ENCODE assay signal across 14 mouse cellular contexts in the genomic region with DNA sequence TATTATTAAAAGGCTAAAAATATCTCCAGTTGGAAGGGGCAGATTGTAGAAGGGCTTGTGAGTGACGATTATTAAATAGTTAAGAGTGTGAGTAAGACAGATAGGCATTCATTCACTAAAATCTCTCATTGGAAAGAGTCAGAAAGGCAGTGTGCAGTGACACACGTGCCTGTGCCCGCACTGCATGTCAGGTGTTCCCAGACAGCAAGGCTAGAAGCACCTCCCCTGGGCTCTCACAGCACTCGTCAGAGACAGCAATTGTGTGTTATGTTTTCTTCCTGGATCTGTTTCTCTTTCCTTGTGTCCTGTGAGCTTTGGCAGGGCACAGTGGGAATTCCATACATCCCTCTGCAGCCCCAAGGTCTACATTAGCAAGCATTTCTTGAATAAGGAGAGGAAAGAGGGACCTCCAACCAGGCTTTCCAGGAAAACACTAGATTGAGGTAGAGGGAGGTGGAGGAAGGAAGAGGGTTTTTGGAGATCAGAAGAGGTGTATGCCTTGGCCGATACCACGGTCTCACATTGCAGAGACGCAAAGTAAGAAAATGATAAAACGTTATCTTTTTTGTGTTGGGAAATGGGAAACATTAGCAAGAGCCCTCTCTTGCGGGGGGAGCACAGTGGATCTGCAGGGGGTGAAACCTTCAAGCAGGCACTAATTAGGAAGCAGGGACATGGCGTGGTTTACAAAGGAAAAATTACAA. TPM values are rescaled to one million over a fixed set of nuclear protein-coding genes. Genes with fewer than 3 reads are reported as not detected.
DNase-seq lines count a peak whose midpoint lies in the region; ATAC-seq and TF ChIP-seq lines count a peak whose summit lies in the region.
"Had no signal": no experiment of that assay in that cellular context is flagged by ENCODE, and none has a peak within 500 bp of the region (broad histone marks: within the 10 kb centered on the region; RNA-seq: fewer than 3 reads in every experiment).

No protein-coding gene starts in this region.

- ATAC-seq in forebrain, postnatal 0 days, result peak; percentile 88
- ATAC-seq in forebrain, embryonic 11.5 days (replicated peaks; ENCODE audit: low FRiP score), result no peak
- peak; percentile 69 for ATAC-seq in megakaryocyte-erythroid progenitor cell, adult 5-6 weeks (replicated peaks; ENCODE audit: low FRiP score, low TSS enrichment, poor library complexity, severe bottlenecking)

- TF ChIP-seq CTCF in forebrain, postnatal 0 days (IDR thresholded peaks at IDR 0.05; ENCODE audit: low read depth), result no peak
- TF ChIP-seq CTCF in MEL (IDR thresholded peaks at IDR 0.05 in 2 of 3, conservative IDR thresholded peaks at IDR 0.05 in 1 of 3; ENCODE audit: control insufficient read depth in 1 of 3, insufficient read depth in 1 of 3, low read depth in 2 of 3, low read length in 3 of 3, poor library complexity in 1 of 3, severe bottlenecking in 1 of 3), result no peak

- no peaks in the 10 kb centered on the region for H3K27me3 ChIP-seq in forebrain, postnatal 0 days (ENCODE audit: insufficient read depth, low read length)
- no peaks in the 10 kb centered on the region for H3K27me3 ChIP-seq in forebrain, embryonic 11.5 days (ENCODE audit: control insufficient read depth, insufficient read depth, low read length)
- H3K27me3 ChIP-seq in MEL (ENCODE audit: control insufficient read depth in 1 of 2, insufficient read depth in 2 of 2, low read length in 2 of 2), result no peaks in the 10 kb centered on the region
- H3K27me3 ChIP-seq: CH12.LX had no signal

- no peak overlapping the region for H3K4me3 ChIP-seq in forebrain, postnatal 0 days (ENCODE audit: low read depth, low read length)
- H3K4me3 ChIP-seq in forebrain, embryonic 11.5 days (ENCODE audit: low read depth, low read length), result no peak overlapping the region
- H3K4me3 ChIP-seq in MEL (ENCODE audit: control insufficient read depth in 1 of 2, insufficient read depth in 1 of 2, low read depth in 2 of 2, low read length in 2 of 2), result peak overlapping the region; percentile 52 to 57
- H3K4me3 ChIP-seq: megakaryocyte, embryonic 14.5 days had no signal

- no peaks in the 10 kb centered on the region for H3K4me1 ChIP-seq in forebrain, postnatal 0 days (ENCODE audit: insufficient read depth)
- no peaks in the 10 kb centered on the region for H3K4me1 ChIP-seq in forebrain, embryonic 11.5 days (replicated peaks; ENCODE audit: control insufficient read depth, insufficient read depth, low read length)
- peaks cover 8 to 19% of the 10 kb centered on the region in 2 experiments for H3K4me1 ChIP-seq in MEL (ENCODE audit: control insufficient read depth in 1 of 2, insufficient read depth in 2 of 2, low read length in 2 of 2)

- DNase-seq in forebrain, postnatal 0 days, result peak; percentile 32
- no peak for DNase-seq in forebrain, embryonic 11.5 days (ENCODE audit: low spot score)
- peak; percentile 66 for DNase-seq in MEL (ENCODE audit: low read depth, low spot score)
- DNase-seq in heart, postnatal 4 days, result peak; percentile 31
- DNase-seq in kidney, postnatal 10 days, result no peak
- no peak for DNase-seq in cerebellum, postnatal 10 days
- DNase-seq in urinary bladder, adult 2 months (ENCODE audit: low spot score), result no peak
- DNase-seq: adrenal gland, adult 8-10 months; cerebellum, adult 9-10 months; kidney, adult 9 months; lung, adult 18-20 months had no signal

- peak; percentile 67 to 77 for TF ChIP-seq EP300 in MEL (IDR thresholded peaks at IDR 0.05; ENCODE audit: low read depth in 1 of 2, low read length in 2 of 2)

- H3K9ac ChIP-seq in forebrain, postnatal 0 days, result no peak overlapping the region
- no peak overlapping the region for H3K9ac ChIP-seq in forebrain, embryonic 11.5 days (ENCODE audit: low read length)
- H3K9ac ChIP-seq in MEL (ENCODE audit: control insufficient read depth, low read depth, low read length, poor library complexity, severe bottlenecking), result peak overlapping the region; percentile 49

- no peaks in the 10 kb centered on the region for H3K79me2 ChIP-seq in MEL (ENCODE audit: control insufficient read depth, insufficient read depth, low read length, poor library complexity)

- no peak for TF ChIP-seq POLR2A in MEL (IDR thresholded peaks at IDR 0.05; ENCODE audit: control insufficient read depth in 1 of 2, insufficient read depth in 1 of 2, low read depth in 1 of 2, low read length in 2 of 2, poor library complexity in 1 of 2)

- H3K27ac ChIP-seq in forebrain, postnatal 0 days (ENCODE audit: low read depth, low read length), result no peak overlapping the region
- H3K27ac ChIP-seq in forebrain, embryonic 11.5 days (ENCODE audit: low read depth, low read length), result no peak overlapping the region
- H3K27ac ChIP-seq in MEL (ENCODE audit: control insufficient read depth, low read depth, low read length), result 0 out of 2 replicates have a peak overlapping the region, but pooled peaks have one; percentile 3

- H3K9me3 ChIP-seq in forebrain, postnatal 0 days (ENCODE audit: low read length), result no peaks in the 10 kb centered on the region
- no peaks in the 10 kb centered on the region for H3K9me3 ChIP-seq in forebrain, embryonic 11.5 days (ENCODE audit: control insufficient read depth, low read length)
- H3K9me3 ChIP-seq in MEL (replicated peaks; ENCODE audit: insufficient read depth, low read length), result no peaks in the 10 kb centered on the region
- H3K9me3 ChIP-seq: megakaryocyte, embryonic 14.5 days had no signal

- WGBS in forebrain, postnatal 0 days, result 66% methylated on average over 10 of the region's 10 CpGs
- 79% methylated on average over 10 of the region's 10 CpGs for WGBS in forebrain, embryonic 11.5 days

- H3K4me2 ChIP-seq in forebrain, postnatal 0 days (ENCODE audit: low read depth), result no peak overlapping the region
- no peak overlapping the region for H3K4me2 ChIP-seq in forebrain, embryonic 11.5 days (ENCODE audit: low read depth, low read length, severe bottlenecking)

- no peaks in the 10 kb centered on the region for H3K36me3 ChIP-seq in forebrain, postnatal 0 days (ENCODE audit: insufficient read depth)
- H3K36me3 ChIP-seq in forebrain, embryonic 11.5 days (ENCODE audit: control insufficient read depth, insufficient read depth, low read length), result no peaks in the 10 kb centered on the region
- H3K36me3 ChIP-seq in MEL (ENCODE audit: control insufficient read depth in 1 of 2, insufficient read depth in 2 of 2, low read length in 2 of 2), result peaks cover 0 to 17% of the 10 kb centered on the region in 2 experiments; a peak in 2 of 4 replicates

- TF ChIP-seq RAD21 in MEL (IDR thresholded peaks at IDR 0.05; ENCODE audit: low read depth, low read length), result no peak

TF ChIP-seq in MEL, 35 proteins besides CTCF, POLR2A, EP300 and RAD21 (continues in another document):
- TF ChIP-seq HCFC1 (IDR thresholded peaks at IDR 0.05; ENCODE audit: low read depth, low read length), result 0 out of 2 replicates have a peak, but pooled peaks have one; percentile 33
- TF ChIP-seq ZC3H11A (IDR thresholded peaks at IDR 0.05; ENCODE audit: low read depth, low read length), result no peak
- no peak for TF ChIP-seq USF2 (IDR thresholded peaks at IDR 0.05; ENCODE audit: borderline replicate concordance in 1 of 2, insufficient read depth in 1 of 2, low read depth in 1 of 2, low read length in 2 of 2)
- no peak for TF ChIP-seq E2F4 (IDR thresholded peaks at IDR 0.05; ENCODE audit: borderline replicate concordance, low read depth, low read length)
- no peak; the same call in none of the 2 replicates for TF ChIP-seq RCOR1 (IDR thresholded peaks at IDR 0.05; ENCODE audit: low read depth, low read length)
- peak; percentile 80; the same call in 1 of the 2 replicates for TF ChIP-seq BHLHE40 (IDR thresholded peaks at IDR 0.05; ENCODE audit: borderline replicate concordance, low read depth, low read length)
- TF ChIP-seq CHD2 (IDR thresholded peaks at IDR 0.05; ENCODE audit: low read length), result no peak
- TF ChIP-seq UBTF (IDR thresholded peaks at IDR 0.05; ENCODE audit: borderline replicate concordance, insufficient read depth, low read depth, low read length), result no peak
- no peak for TF ChIP-seq SMC3 (IDR thresholded peaks at IDR 0.05; ENCODE audit: low read depth, low read length)
- TF ChIP-seq MYC (IDR thresholded peaks at IDR 0.05; ENCODE audit: low read depth, low read length), result peak; percentile 18; the same call in 1 of the 2 replicates
- no peak for TF ChIP-seq TAL1 (IDR thresholded peaks at IDR 0.05; ENCODE audit: low read length)
- no peak for TF ChIP-seq KAT2A (conservative IDR thresholded peaks at IDR 0.05; ENCODE audit: low read depth, low read length)
- no peak for TF ChIP-seq MYB (IDR thresholded peaks at IDR 0.05; ENCODE audit: low read depth, low read length)
- peak; percentile 61 for TF ChIP-seq ETS1 (IDR thresholded peaks at IDR 0.05; ENCODE audit: low read depth, low read length)
- no peak for TF ChIP-seq NRF1 (IDR thresholded peaks at IDR 0.05; ENCODE audit: insufficient read depth, low read depth, low read length, poor library complexity, severe bottlenecking)
- no peak for TF ChIP-seq ZMIZ1 (IDR thresholded peaks at IDR 0.05; ENCODE audit: low read depth, low read length)

RNA-seq across cellular contexts. Expression of gene Uspl1, which starts 49.2 kb away (rescaled TPM):
- total RNA-seq in forebrain, postnatal 0 days (2014; rRNA removed), result 61.3 and 63.6 TPM in 2 replicates
- 37.3 and 41.8 TPM in 2 replicates for polyA plus RNA-seq in forebrain, postnatal 0 days (2015; fragmentation: Nextera tagmentation; extraction: Ambion mirVana)
- 71.2 and 74.9 TPM in 2 replicates for polyA plus RNA-seq in forebrain, embryonic 11.5 days (2014; fragmentation: Nextera tagmentation; extraction: Ambion mirVana)
- 84.2 and 94.4 TPM in 2 replicates for total RNA-seq in MEL (2012; rRNA removed)
- 100 to 1,000 TPM in 1 of 2 experiments, 10 to 100 TPM in 1; 68.5 to 179 TPM for polyA plus RNA-seq in MEL (2012; ENCODE audit: insufficient read depth in 1 of 2, insufficient read length in 2 of 2, low read depth in 1 of 2, low replicate concordance in 2 of 2, missing spikeins in 1 of 2)
- 10 to 100 TPM; 24.6 to 25.1 TPM for total RNA-seq in heart, postnatal 4 days (2021)
- 62.8 and 64.3 TPM in 2 replicates for total RNA-seq in megakaryocyte-erythroid progenitor cell, adult 5-6 weeks (2014; fragmentation: Nextera tagmentation)
- total RNA-seq in megakaryocyte-erythroid progenitor cell, adult 5-6 weeks (2017), result 56.6 and 66.9 TPM in 2 replicates
- polyA plus RNA-seq in urinary bladder, adult 2 months (2012; rRNA removed), result 16.9 and 21.6 TPM in 2 replicates

RNA-seq across cellular contexts. Expression of gene Hmgb1, which starts 49.4 kb away (rescaled TPM):
- 446 and 559 TPM in 2 replicates for total RNA-seq in forebrain, postnatal 0 days (2014; rRNA removed)
- 836 and 892 TPM in 2 replicates for polyA plus RNA-seq in forebrain, postnatal 0 days (2015; fragmentation: Nextera tagmentation; extraction: Ambion mirVana)
- polyA plus RNA-seq in forebrain, embryonic 11.5 days (2014; fragmentation: Nextera tagmentation; extraction: Ambion mirVana), result 1,921 and 2,020 TPM in 2 replicates
- total RNA-seq in MEL (2012; rRNA removed), result 678 and 686 TPM in 2 replicates
- 100 to 1,000 TPM in 1 of 2 experiments, not detected in 1; 600 TPM for polyA plus RNA-seq in MEL (2012; ENCODE audit: insufficient read depth in 1 of 2, insufficient read length in 2 of 2, low read depth in 1 of 2, low replicate concordance in 2 of 2, missing spikeins in 1 of 2)
- total RNA-seq in heart, postnatal 4 days (2021), result 100 to 1,000 TPM; 236 to 264 TPM
- 800 and 835 TPM in 2 replicates for total RNA-seq in megakaryocyte-erythroid progenitor cell, adult 5-6 weeks (2014; fragmentation: Nextera tagmentation)
- total RNA-seq in megakaryocyte-erythroid progenitor cell, adult 5-6 weeks (2017), result 1,093 and 1,199 TPM in 2 replicates
- 230 and 291 TPM in 2 replicates for polyA plus RNA-seq in urinary bladder, adult 2 months (2012; rRNA removed)

Comparison
In these comparisons a context has a peak if more than half of its experiments do, and no peak if none do; other contexts are left out.
1. DNase-seq: peak in forebrain, postnatal 0 days (single experiment), MEL (single experiment) and heart, postnatal 4 days (single experiment); none in forebrain, embryonic 11.5 days (single experiment), kidney, postnatal 10 days (single experiment), cerebellum, postnatal 10 days (0 of 2) and urinary bladder, adult 2 months (single experiment).
2. H3K4me3 ChIP-seq: peak in MEL (2 of 2); none in forebrain, postnatal 0 days (single experiment) and forebrain, embryonic 11.5 days (single experiment).